Mouse (Mus musculus): ENCODE data around the gene Gm20403. TPM values are rescaled to one million over a fixed set of nuclear protein-coding genes. Genes with fewer than 3 reads are reported as not detected.
"Not testable (repeated sequence)": the region's sequence is repeated elsewhere in the genome, so short reads cannot be mapped to it uniquely, and the experiment has no call there.

Gm20403 gene
- total RNA-seq, 2 experiments from 2014 or later = not detected

- ATAC-seq (replicated peaks; ENCODE audit: low FRiP score, poor library complexity, severe bottlenecking) = no peak
Measured at GRCm38 (mm10) chr12:54994068-54994386, 7.7 kb upstream of the Gm20403 start.

- no peak for ATAC-seq (replicated peaks; ENCODE audit: low FRiP score, poor library complexity, severe bottlenecking)
Measured at GRCm38 (mm10) chr12:54993246-54994067, 7.1 kb upstream of the Gm20403 start.

GRCm38 (mm10) chr12:54992814-54993213 is 6.5 kb upstream of the Gm20403 start:
- no peak for ATAC-seq (replicated peaks; ENCODE audit: low FRiP score, poor library complexity, severe bottlenecking)

- no peak for ATAC-seq (replicated peaks; ENCODE audit: low FRiP score, poor library complexity, severe bottlenecking)
Measured at GRCm38 (mm10) chr12:54988323-54988850, 2.1 kb upstream of the Gm20403 start.

GRCm38 (mm10) chr12:54987156-54987555 is 827 bp upstream of the Gm20403 start:
- no peak for ATAC-seq (replicated peaks; ENCODE audit: low FRiP score, poor library complexity, severe bottlenecking)

GRCm38 (mm10) chr12:54985257-54986051 is 875 bp downstream of the Gm20403 start:
- 0 out of 2 replicates have a peak, but pooled peaks have one; percentile 2 for ATAC-seq (replicated peaks; ENCODE audit: low FRiP score, poor library complexity, severe bottlenecking)

GRCm38 (mm10) chr12:54984701-54985256 is 1.6 kb downstream of the Gm20403 start:
- peak; percentile 87 for ATAC-seq (replicated peaks; ENCODE audit: low FRiP score, poor library complexity, severe bottlenecking)

GRCm38 (mm10) chr12:54982935-54983715 is 3.2 kb downstream of the Gm20403 start:
- ATAC-seq (replicated peaks; ENCODE audit: low FRiP score, poor library complexity, severe bottlenecking) = no peak

GRCm38 (mm10) chr12:54981962-54982361 is 4.4 kb downstream of the Gm20403 start:
- ATAC-seq (replicated peaks; ENCODE audit: low FRiP score, poor library complexity, severe bottlenecking) = no peak

GRCm38 (mm10) chr12:54980939-54981338 is 5.4 kb downstream of the Gm20403 start:
- ATAC-seq (replicated peaks; ENCODE audit: low FRiP score, poor library complexity, severe bottlenecking) = no peak

GRCm38 (mm10) chr12:54980532-54980931 is 5.8 kb downstream of the Gm20403 start:
- peak; percentile 56 for ATAC-seq (replicated peaks; ENCODE audit: low FRiP score, poor library complexity, severe bottlenecking)

- ATAC-seq (replicated peaks; ENCODE audit: low FRiP score, poor library complexity, severe bottlenecking) = no peak
Measured at GRCm38 (mm10) chr12:54969033-54969432, 17.3 kb downstream of the Gm20403 start.

- ATAC-seq (replicated peaks; ENCODE audit: low FRiP score, poor library complexity, severe bottlenecking) = no peak
Measured at GRCm38 (mm10) chr12:54965532-54966160, 20.7 kb downstream of the Gm20403 start.

- ATAC-seq (replicated peaks; ENCODE audit: low FRiP score, poor library complexity, severe bottlenecking) = no peak
Measured at GRCm38 (mm10) chr12:54959569-54959968, 26.8 kb downstream of the Gm20403 start.

- no peak for ATAC-seq (replicated peaks; ENCODE audit: low FRiP score, poor library complexity, severe bottlenecking)
Measured at GRCm38 (mm10) chr12:54956974-54957373, 29.4 kb downstream of the Gm20403 start.

GRCm38 (mm10) chr12:54956457-54956856 is 29.9 kb downstream of the Gm20403 start:
- no peak for ATAC-seq (replicated peaks; ENCODE audit: low FRiP score, poor library complexity, severe bottlenecking)

- no peak for ATAC-seq (replicated peaks; ENCODE audit: low FRiP score, poor library complexity, severe bottlenecking)
Measured at GRCm38 (mm10) chr12:54946116-54946515, 40.2 kb downstream of the Gm20403 start.

GRCm38 (mm10) chr12:54942586-54943157 is 43.7 kb downstream of the Gm20403 start:
- ATAC-seq (replicated peaks; ENCODE audit: low FRiP score, poor library complexity, severe bottlenecking) = not testable (repeated sequence)
